Mouse (Mus musculus): ENCODE data around the gene Mapre3.

DNA sequence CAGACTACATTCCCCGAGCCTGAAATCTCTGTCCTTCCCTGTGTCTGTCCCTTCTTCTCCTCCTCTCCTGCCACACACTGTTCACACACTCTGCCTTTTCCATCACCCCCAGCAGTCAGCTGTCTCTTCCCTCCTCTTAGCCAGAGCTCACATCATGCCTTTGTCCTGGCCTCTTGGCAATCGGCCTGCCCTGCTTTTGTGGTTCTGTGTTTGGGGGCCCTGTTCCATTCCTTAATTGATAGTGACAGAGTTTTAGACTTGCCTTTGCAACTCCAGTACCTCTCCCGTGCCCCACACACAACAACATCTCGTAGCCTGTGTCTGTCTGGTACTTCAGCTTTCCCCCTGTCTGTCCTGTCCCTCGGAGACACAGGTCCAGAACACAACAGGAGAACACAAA, 97.7 kb downstream of the Mapre3 start:
- TF ChIP-seq CTCF (IDR thresholded peaks at IDR 0.05; ENCODE audit: insufficient read depth, low read depth, low read length) = no peak
- TF ChIP-seq POLR2A (IDR thresholded peaks at IDR 0.05; ENCODE audit: insufficient read depth, low read depth, low read length) = no peak
